Mouse (Mus musculus): Measurements from ENCODE around the gene Bbs10. TPM values are rescaled to one million over a fixed set of nuclear protein-coding genes. Genes with fewer than 3 reads are reported as not detected.

The Bbs10 gene
- 0.54 and 0.77 TPM in 2 replicates for polyA plus RNA-seq (2012; ENCODE audit: low replicate concordance)

GRCm38 (mm10) chr10:111298140-111299098 is at the start of gene Bbs10:
Bbs10 (plus strand) TSS chr10:111298679.

Other genes starting within 250 kb of the Bbs10 start
- 10.3 and 14.5 TPM in 2 replicates for gene Osbpl8, start 133.9 kb upstream of the Bbs10 start, polyA plus RNA-seq (2012; ENCODE audit: low replicate concordance)
- gene Nap1l1, start 174.5 kb downstream of the Bbs10 start, polyA plus RNA-seq (2012; ENCODE audit: low replicate concordance) = 109 and 139 TPM in 2 replicates
- 8.0 and 19.9 TPM in 2 replicates for gene Phlda1, start 207.6 kb downstream of the Bbs10 start, polyA plus RNA-seq (2012; ENCODE audit: low replicate concordance)

Data from hematopoietic multipotent progenitor cell, adult 10-12 weeks (in vitro differentiated cells).